Mouse (Mus musculus): Measurements from ENCODE around the gene Fbxw2. TPM values are rescaled to one million over a fixed set of nuclear protein-coding genes. Genes with fewer than 3 reads are reported as not detected.
"Not testable (repeated sequence)": the region's sequence is repeated elsewhere in the genome, so short reads cannot be mapped to it uniquely, and the experiment has no call there.

The Fbxw2 gene
- polyA plus RNA-seq, 1 experiment = 29.2 TPM

GRCm38 (mm10) chr2:34828026-34828425 lies 1.9 kb upstream of the Fbxw2 start:
- H3K4me3 ChIP-seq (ENCODE audit: extremely low read depth, insufficient read depth, insufficient read length) = no peak overlapping the region
- no peak for TF ChIP-seq CTCF (IDR thresholded peaks at IDR 0.05; ENCODE audit: extremely low read depth, insufficient read depth, insufficient read length, insufficient replicate concordance)
- no peak for TF ChIP-seq POLR2A (IDR thresholded peaks at IDR 0.05; ENCODE audit: low read depth, low read length)
- no peaks in the 10 kb centered on the region; the same call in 1 of the 2 replicates for H3K4me1 ChIP-seq (ENCODE audit: control insufficient read depth, insufficient read depth, insufficient read length)
- H3K27me3 ChIP-seq (ENCODE audit: control insufficient read depth, insufficient read depth, low read length) = no peaks in the 10 kb centered on the region
- H3K27ac ChIP-seq (ENCODE audit: insufficient read depth, low read length) = no peak overlapping the region
- DNase-seq (ENCODE audit: low read depth in 1 of 2, low spot score in 2 of 2) = no peak
- WGBS = 72% methylated on average over 1 of the region's 1 CpGs
- H3K36me3 ChIP-seq (ENCODE audit: control insufficient read depth, insufficient read depth, low read length) = no peaks in the 10 kb centered on the region

GRCm38 (mm10) chr2:34827591-34827990 lies 1.5 kb upstream of the Fbxw2 start:
- no peak overlapping the region for H3K4me3 ChIP-seq (ENCODE audit: extremely low read depth, insufficient read depth, insufficient read length)
- H3K4me1 ChIP-seq (ENCODE audit: control insufficient read depth, insufficient read depth, insufficient read length) = no peaks in the 10 kb centered on the region; the same call in 1 of the 2 replicates
- peaks cover under 1% of the 10 kb centered on the region; the same call in 1 of the 2 replicates for H3K36me3 ChIP-seq (ENCODE audit: control insufficient read depth, insufficient read depth, low read length)
- WGBS = 87% methylated on average over 4 of the region's 4 CpGs
- H3K27ac ChIP-seq (ENCODE audit: insufficient read depth, low read length) = no peak overlapping the region
- DNase-seq (ENCODE audit: low read depth in 1 of 2, low spot score in 2 of 2) = no peak
- H3K27me3 ChIP-seq (ENCODE audit: control insufficient read depth, insufficient read depth, low read length) = no peaks in the 10 kb centered on the region
- no peak for TF ChIP-seq CTCF (IDR thresholded peaks at IDR 0.05; ENCODE audit: extremely low read depth, insufficient read depth, insufficient read length, insufficient replicate concordance)
- TF ChIP-seq POLR2A (IDR thresholded peaks at IDR 0.05; ENCODE audit: low read depth, low read length) = no peak

- TF ChIP-seq POLR2A (IDR thresholded peaks at IDR 0.05; ENCODE audit: low read depth, low read length) (no peak), CTCF (IDR thresholded peaks at IDR 0.05; ENCODE audit: extremely low read depth, insufficient read depth, insufficient read length, insufficient replicate concordance) (no peak)
- H3K27ac ChIP-seq (ENCODE audit: insufficient read depth, low read length) = no peak overlapping the region
- H3K27me3 ChIP-seq (ENCODE audit: control insufficient read depth, insufficient read depth, low read length) = no peaks in the 10 kb centered on the region
- peak in 1 of 2 experiments; percentile 12 for DNase-seq (ENCODE audit: low read depth in 1 of 2, low spot score in 2 of 2)
- H3K36me3 ChIP-seq (ENCODE audit: control insufficient read depth, insufficient read depth, low read length) = peaks cover 3% of the 10 kb centered on the region; the same call in 1 of the 2 replicates
- 40% methylated on average over 21 of the region's 21 CpGs for WGBS
- H3K4me3 ChIP-seq (ENCODE audit: extremely low read depth, insufficient read depth, insufficient read length) = peak overlapping the region; percentile 79
- H3K4me1 ChIP-seq (ENCODE audit: control insufficient read depth, insufficient read depth, insufficient read length) = no peaks in the 10 kb centered on the region; the same call in 1 of the 2 replicates
Observed at GRCm38 (mm10) chr2:34826460-34827231, 535 bp upstream of the Fbxw2 start.

GRCm38 (mm10) chr2:34818492-34818891 lies 7.6 kb downstream of the Fbxw2 start:
- no peak overlapping the region for H3K4me3 ChIP-seq (ENCODE audit: extremely low read depth, insufficient read depth, insufficient read length)
- TF ChIP-seq CTCF (IDR thresholded peaks at IDR 0.05; ENCODE audit: extremely low read depth, insufficient read depth, insufficient read length, insufficient replicate concordance) (no peak), POLR2A (IDR thresholded peaks at IDR 0.05; ENCODE audit: low read depth, low read length) (no peak)
- H3K36me3 ChIP-seq (ENCODE audit: control insufficient read depth, insufficient read depth, low read length) = peaks cover 22% of the 10 kb centered on the region
- WGBS = 94% methylated on average over 2 of the region's 2 CpGs
- no peak for DNase-seq (ENCODE audit: low read depth in 1 of 2, low spot score in 2 of 2)
- no peak overlapping the region for H3K27ac ChIP-seq (ENCODE audit: insufficient read depth, low read length)
- no peaks in the 10 kb centered on the region for H3K4me1 ChIP-seq (ENCODE audit: control insufficient read depth, insufficient read depth, insufficient read length)
- H3K27me3 ChIP-seq (ENCODE audit: control insufficient read depth, insufficient read depth, low read length) = no peaks in the 10 kb centered on the region

DNA sequence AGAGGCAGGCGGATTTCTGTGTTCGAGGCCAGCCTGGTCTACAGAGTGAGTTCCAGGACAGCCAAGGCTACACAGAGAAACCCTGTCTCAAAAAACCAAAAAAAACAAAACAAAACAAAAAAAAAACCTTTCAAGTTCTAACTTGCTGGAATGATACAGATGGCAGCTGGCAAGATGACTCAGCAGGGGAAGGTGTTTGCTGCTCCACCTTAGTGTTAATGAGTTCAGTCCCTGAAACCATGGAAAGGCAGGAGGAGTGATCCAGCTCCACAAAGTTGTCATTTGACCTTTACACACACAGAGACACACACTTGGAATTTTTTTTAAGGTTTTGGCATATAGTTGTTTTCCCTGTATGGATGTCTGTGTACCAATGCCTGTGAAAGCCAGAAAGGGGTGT lies 10.2 kb downstream of the Fbxw2 start:
- not testable (repeated sequence) for H3K27ac ChIP-seq (ENCODE audit: insufficient read depth, low read length); H3K27me3 ChIP-seq (ENCODE audit: control insufficient read depth, insufficient read depth, low read length); DNase-seq (ENCODE audit: low read depth in 1 of 2, low spot score in 2 of 2); H3K4me1 ChIP-seq (ENCODE audit: control insufficient read depth, insufficient read depth, insufficient read length); H3K4me3 ChIP-seq (ENCODE audit: extremely low read depth, insufficient read depth, insufficient read length)
- 93% methylated on average over 2 of the region's 2 CpGs for WGBS
- H3K36me3 ChIP-seq (ENCODE audit: control insufficient read depth, insufficient read depth, low read length) = peaks cover 27% of the 10 kb centered on the region

- WGBS = 75% methylated on average over 7 of the region's 7 CpGs
- Histone ChIP-seq H3K36me3 (ENCODE audit: control insufficient read depth, insufficient read depth, low read length) (peaks cover 30% of the 10 kb centered on the region), H3K4me1 (ENCODE audit: control insufficient read depth, insufficient read depth, insufficient read length) (no peaks in the 10 kb centered on the region; the same call in 1 of the 2 replicates), H3K4me3 (ENCODE audit: extremely low read depth, insufficient read depth, insufficient read length) (no peak overlapping the region), H3K27ac (ENCODE audit: insufficient read depth, low read length) (no peak overlapping the region), H3K27me3 (ENCODE audit: control insufficient read depth, insufficient read depth, low read length) (no peaks in the 10 kb centered on the region)
- DNase-seq (ENCODE audit: low read depth in 1 of 2, low spot score in 2 of 2) = no peak
- TF ChIP-seq POLR2A (IDR thresholded peaks at IDR 0.05; ENCODE audit: low read depth, low read length) (no peak), CTCF (IDR thresholded peaks at IDR 0.05; ENCODE audit: extremely low read depth, insufficient read depth, insufficient read length, insufficient replicate concordance) (no peak)
Observed at GRCm38 (mm10) chr2:34812706-34813105, 13.4 kb downstream of the Fbxw2 start.

DNA sequence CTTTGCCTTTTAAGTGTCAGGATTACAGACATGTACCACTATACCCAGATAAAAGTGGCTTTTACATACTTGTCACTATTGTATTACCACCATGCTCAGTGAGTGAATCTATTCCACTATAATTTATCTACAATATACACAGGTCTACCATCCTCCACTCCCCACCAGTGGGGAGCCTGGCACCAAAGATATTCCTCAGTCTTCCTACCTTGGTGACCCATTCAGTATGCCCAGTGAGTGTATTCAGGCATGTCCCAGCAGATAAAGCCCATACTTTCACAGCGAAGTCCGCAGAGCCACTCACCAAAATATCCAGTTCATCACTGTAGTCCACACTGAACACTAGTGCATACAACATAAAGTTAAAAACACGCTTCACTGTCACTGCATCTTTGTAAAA lies 15.3 kb downstream of the Fbxw2 start:
- Histone ChIP-seq H3K27me3 (ENCODE audit: control insufficient read depth, insufficient read depth, low read length) (no peaks in the 10 kb centered on the region), H3K4me3 (ENCODE audit: extremely low read depth, insufficient read depth, insufficient read length) (no peak overlapping the region), H3K4me1 (ENCODE audit: control insufficient read depth, insufficient read depth, insufficient read length) (peaks cover 2% of the 10 kb centered on the region; the same call in 1 of the 2 replicates), H3K36me3 (ENCODE audit: control insufficient read depth, insufficient read depth, low read length) (peaks cover 28% of the 10 kb centered on the region), H3K27ac (ENCODE audit: insufficient read depth, low read length) (no peak overlapping the region)
- 90% methylated on average over 3 of the region's 3 CpGs for WGBS
- TF ChIP-seq POLR2A (IDR thresholded peaks at IDR 0.05; ENCODE audit: low read depth, low read length) (no peak), CTCF (IDR thresholded peaks at IDR 0.05; ENCODE audit: extremely low read depth, insufficient read depth, insufficient read length, insufficient replicate concordance) (no peak)
- DNase-seq (ENCODE audit: low read depth in 1 of 2, low spot score in 2 of 2) = no peak

All from spleen, adult 2 months (tissue).